Mouse (Mus musculus): ENCODE data around the gene Robo2.

DNA sequence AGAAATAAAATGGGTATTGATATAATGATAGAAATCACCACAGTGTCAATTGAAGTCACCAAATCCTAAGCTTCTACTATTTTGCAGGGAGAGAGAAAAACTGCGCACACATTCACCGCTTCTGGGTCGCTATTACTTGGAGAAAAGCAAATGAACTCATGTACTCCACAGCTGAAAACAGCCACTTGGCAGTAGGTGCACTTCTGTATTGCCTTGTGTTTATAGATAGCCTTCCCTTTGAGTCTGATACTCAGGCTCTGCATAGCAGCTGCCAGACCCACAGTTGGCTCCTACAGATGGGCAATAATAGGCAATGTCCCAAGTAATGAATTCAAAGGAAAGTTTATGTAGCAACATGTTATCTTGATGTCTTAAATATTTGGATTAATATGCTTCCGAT, 2.1 kb downstream of the Robo2 start:
- TF ChIP-seq CTCF (IDR thresholded peaks at IDR 0.05; ENCODE audit: control insufficient read depth, insufficient read depth, insufficient read length) (no peak), MYOG (IDR thresholded peaks at IDR 0.05; ENCODE audit: control insufficient read depth, extremely low read depth, insufficient read length) (no peak), USF1 (IDR thresholded peaks at IDR 0.05; ENCODE audit: low read depth) (no peak), FOSL1 (IDR thresholded peaks at IDR 0.05; ENCODE audit: insufficient read depth, low read length, poor library complexity, severe bottlenecking) (no peak), MYOD1 (IDR thresholded peaks at IDR 0.05; ENCODE audit: control insufficient read depth, insufficient read length, low read depth) (no peak), MAX (IDR thresholded peaks at IDR 0.05) (no peak), CEBPB (IDR thresholded peaks at IDR 0.05; ENCODE audit: low read depth) (no peak)
